Mouse (Mus musculus): ENCODE measurements at regions not wholly inside any gene's neighbourhood (a gene's known extent, or its start where the extent isn't known, plus 50 kb on each side); places are given as distances from the start of the nearest gene placed in this dataset.

DNA sequence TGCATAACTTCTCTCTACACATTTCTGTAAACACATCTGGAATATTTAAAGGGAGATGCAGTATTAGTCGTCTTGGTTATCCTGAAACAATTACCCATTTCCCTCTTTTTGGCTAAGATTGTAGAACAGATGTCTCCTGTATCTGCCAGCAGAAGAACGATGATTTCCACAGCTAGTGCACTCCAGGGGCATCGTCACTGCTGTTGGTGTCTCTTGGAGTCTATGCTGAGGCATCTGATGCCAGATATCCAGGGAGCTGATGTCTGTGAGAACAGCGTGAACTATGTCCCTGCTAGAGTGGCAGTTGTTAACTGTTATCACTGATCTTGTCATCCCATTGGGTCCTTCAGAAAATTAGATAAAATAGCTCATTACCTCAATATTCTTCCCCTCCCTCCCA is 536.2 kb downstream of the Trhde start:
- no peak for DNase-seq (ENCODE audit: low spot score in 2 of 2)

DNA sequence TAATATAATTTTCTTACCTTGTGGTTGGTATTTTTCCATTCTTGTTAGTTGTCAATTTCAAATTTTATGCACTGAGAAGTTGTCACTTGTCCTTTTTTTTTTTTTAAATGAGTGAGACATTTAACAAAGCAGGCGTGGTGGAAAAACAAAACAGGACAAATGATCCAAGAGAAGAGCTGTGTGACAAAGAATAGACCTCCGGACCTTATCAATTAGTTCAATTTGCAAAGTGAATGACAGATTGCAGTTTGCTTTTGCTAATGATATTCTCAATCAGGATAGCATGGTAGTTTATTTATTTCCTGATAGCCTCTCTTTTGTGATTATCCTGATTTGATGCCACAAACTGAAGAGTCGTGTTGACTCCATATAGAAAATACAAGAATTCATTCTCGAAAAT is 560.5 kb downstream of the Trhde start:
- no peak for DNase-seq (ENCODE audit: low spot score in 2 of 2)

- no peak for DNase-seq (ENCODE audit: low spot score in 2 of 2)
Observed at GRCm38 (mm10) chr10:114227635-114228034, 574.5 kb downstream of the Trhde start.

DNA sequence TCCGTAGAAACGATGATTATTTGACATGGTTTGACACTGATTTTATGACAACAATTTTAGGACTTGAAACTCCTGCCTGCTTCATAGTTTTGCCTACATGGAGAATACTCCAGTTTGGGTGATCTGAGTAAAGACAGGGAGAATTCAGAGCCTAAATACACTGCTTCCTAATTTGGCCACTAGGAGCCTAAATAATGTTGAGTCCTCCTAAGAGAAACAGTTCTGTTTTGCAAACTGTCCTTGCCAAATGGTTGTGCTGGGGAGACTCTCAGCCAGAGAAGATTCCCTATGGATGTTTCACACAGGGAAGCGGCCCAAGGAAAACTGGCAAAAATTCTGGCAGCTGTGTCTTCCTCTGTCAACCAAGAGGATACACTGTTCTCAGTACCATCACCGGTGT is 600.5 kb downstream of the Trhde start:
- DNase-seq (ENCODE audit: low spot score in 2 of 2), result no peak

GRCm38 (mm10) chr10:114200939-114201338 is 601.2 kb downstream of the Trhde start:
- no peak for DNase-seq (ENCODE audit: low spot score in 2 of 2)

DNA sequence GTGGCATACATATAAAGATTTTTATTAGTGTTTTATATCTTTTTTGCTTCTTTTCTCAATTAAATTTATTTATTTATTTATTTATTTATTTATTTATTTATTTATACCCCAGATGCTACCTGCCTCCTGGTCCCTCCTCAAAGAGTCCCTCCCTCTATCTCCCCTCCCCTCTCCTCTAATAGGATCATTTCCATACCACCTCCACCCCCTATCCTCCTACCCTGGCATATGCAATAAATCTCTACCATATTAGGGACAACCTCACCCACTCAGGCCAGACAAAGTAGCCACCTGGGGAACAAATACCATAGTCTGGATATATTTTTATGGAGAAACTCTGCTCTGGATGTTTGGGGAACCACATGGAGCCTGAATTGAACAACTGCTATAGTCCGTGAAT is 615.8 kb downstream of the Trhde start:
- no peak for DNase-seq (ENCODE audit: low spot score in 2 of 2)

DNA sequence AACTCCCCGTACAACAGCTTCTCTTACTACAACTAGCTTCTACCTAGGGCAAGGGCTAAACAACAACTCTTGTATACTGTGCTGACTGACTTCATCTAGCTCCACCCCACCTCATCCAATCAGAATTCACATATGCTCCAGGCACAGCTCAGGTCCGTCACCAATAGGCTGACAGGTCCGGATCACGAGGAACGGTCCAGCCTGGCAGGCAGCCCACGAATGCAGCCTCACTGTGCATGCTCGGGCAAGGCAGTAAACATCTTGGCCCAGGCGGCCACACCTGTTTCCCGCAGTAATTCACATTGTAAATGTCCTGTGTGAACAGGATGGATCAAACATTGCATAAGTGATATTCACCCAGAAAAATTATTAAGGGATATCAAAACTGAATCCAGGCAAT is 658.8 kb downstream of the Trhde start:
- DNase-seq (ENCODE audit: low spot score in 2 of 2), result peak; percentile 23 to 34

- DNase-seq (ENCODE audit: low spot score in 2 of 2), result no peak
Observed at GRCm38 (mm10) chr10:114137924-114138323, 664.2 kb downstream of the Trhde start.

DNA sequence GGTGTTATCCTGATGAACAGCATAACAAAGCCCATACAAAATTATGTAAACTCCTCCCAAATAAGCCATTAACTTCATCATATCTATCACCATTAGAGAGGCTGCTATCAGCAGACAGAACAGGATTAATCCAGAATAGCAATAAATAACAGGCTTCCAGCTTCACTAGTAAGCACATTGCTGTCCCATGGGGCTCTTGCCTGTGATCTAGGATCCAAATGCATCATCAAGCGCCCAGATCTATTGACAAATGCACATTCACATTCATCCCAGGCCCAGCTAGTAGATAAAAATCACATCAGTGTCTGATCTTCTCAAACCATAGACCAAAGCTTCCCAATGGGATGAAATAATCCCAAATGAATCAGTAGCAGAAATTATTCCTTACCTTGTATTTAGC is 665.0 kb downstream of the Trhde start:
- no peak for DNase-seq (ENCODE audit: low spot score in 2 of 2)
